Mouse (Mus musculus) cerebellum, adult 2 months (tissue): Measurements from ENCODE around the gene Cacnb1.

Experiments
- CTCF ChIP-seq: fragments of 200-500 bp; IDR thresholded peaks from 2 replicates; pipeline ENCODE4 v1.5.1; 2011; ENCODE audit warnings: low read depth, mild to moderate bottlenecking, control low read depth, low read length, moderate library complexity, borderline replicate concordance; ENCODE audit not compliant: insufficient read depth
- POLR2A ChIP-seq: fragments of 200-500 bp; IDR thresholded peaks from 2 replicates; pipeline ENCODE4 v1.6.1; 2011; ENCODE audit warnings: low read length, control low read depth, borderline replicate concordance; ENCODE audit not compliant: insufficient read depth

GRCm38 (mm10) chr11:98059662-98060061 is 36.8 kb upstream of the Cacnb1 start:
- TF ChIP-seq CTCF (no peak), POLR2A (no peak)
